Mouse (Mus musculus) liver, postnatal 0 days (tissue): ENCODE results near the gene Znrf4. TPM values are rescaled to one million over a fixed set of nuclear protein-coding genes. Genes with fewer than 3 reads are reported as not detected.

Experiments used
- ATAC-seq: fragments of 200-750 bp; cut with Nextera tagmentation; 2 replicates; pipeline ENCODE4 v1.8.0; 2017; ENCODE audit warnings: mild to moderate bottlenecking, moderate library complexity
- DNase-seq: peaks from one replicate; pipeline ENCODE4 v3.0.0-alpha.2; 2016
- H3K27ac ChIP-seq: fragments of 300-500 bp; sonication (generic); 2 replicates; pipeline ENCODE4 v1.5.1; 2014; ENCODE audit warnings: antibody characterized with exemption, moderate library complexity, mild to moderate bottlenecking, low read depth
- H3K27me3 ChIP-seq: fragments of 300-500 bp; sonication (generic); 2 replicates; pipeline ENCODE4 v1.6.1; 2014; ENCODE audit warnings: low read length, control low read depth, mixed read lengths; ENCODE audit not compliant: insufficient read depth
- H3K36me3 ChIP-seq: fragments of 300-500 bp; sonication (generic); replicated peaks from 2 replicates; pipeline ENCODE4 v1.6.1; 2014; ENCODE audit warnings: mild to moderate bottlenecking, control low read depth, low read length, moderate library complexity, mixed read lengths; ENCODE audit not compliant: insufficient read depth
- H3K4me1 ChIP-seq: fragments of 300-500 bp; sonication (generic); 2 replicates; pipeline ENCODE4 v1.6.1; 2014; ENCODE audit warnings: antibody characterized with exemption, mild to moderate bottlenecking, control low read depth; ENCODE audit not compliant: insufficient read depth
- H3K4me2 ChIP-seq: fragments of 300-500 bp; sonication (generic); 2 replicates; pipeline ENCODE4 v1.6.1; 2014; ENCODE audit warnings: low read depth, mild to moderate bottlenecking, low read length, moderate library complexity, mixed read lengths
- H3K4me3 ChIP-seq: fragments of 300-500 bp; sonication (generic); 2 replicates; pipeline ENCODE4 v1.5.1; 2014; ENCODE audit warnings: low read depth, low read length
- H3K9ac ChIP-seq: fragments of 300-500 bp; sonication (generic); replicated peaks from 2 replicates; pipeline ENCODE4 v1.6.1; 2014; ENCODE audit warnings: mild to moderate bottlenecking, moderate library complexity
- H3K9me3 ChIP-seq: fragments of 300-500 bp; sonication (generic); 2 replicates; pipeline ENCODE4 v1.6.1; 2016; ENCODE audit warnings: mild to moderate bottlenecking, control low read depth, low read length, mixed read lengths
- CTCF ChIP-seq: sonication (generic); IDR thresholded peaks from 2 replicates; pipeline ENCODE4 v1.5.1; 2016; ENCODE audit warnings: antibody characterized with exemption, low read depth
- EP300 ChIP-seq: IDR thresholded peaks from 2 replicates; pipeline ENCODE4 v1.6.1; 2016; ENCODE audit warnings: antibody characterized with exemption, low read depth, mild to moderate bottlenecking
- WGBS: fragments of 180-500 bp; shearing (Covaris S2); extraction: QIAGEN DNeasy Blood & Tissue Kit; methylation state at CpG from one replicate; pipeline ENCODE4 v1.1.7; 2014; ENCODE audit not compliant: insufficient replicate concordance; 5-methylcytosine and 5-hydroxymethylcytosine counted together
- polyA plus RNA-seq: library from polyadenylated mRNA; unstranded; fragments of >200 nt; fragmentation: Nextera tagmentation; extraction: Ambion mirVana; gene quantifications from 2 replicates; pipeline ENCODE4 v1.2.1, GENCODE M21; 2015

Znrf4 gene
- polyA plus RNA-seq, 1 experiment from 2014 or later: not detected

DNA sequence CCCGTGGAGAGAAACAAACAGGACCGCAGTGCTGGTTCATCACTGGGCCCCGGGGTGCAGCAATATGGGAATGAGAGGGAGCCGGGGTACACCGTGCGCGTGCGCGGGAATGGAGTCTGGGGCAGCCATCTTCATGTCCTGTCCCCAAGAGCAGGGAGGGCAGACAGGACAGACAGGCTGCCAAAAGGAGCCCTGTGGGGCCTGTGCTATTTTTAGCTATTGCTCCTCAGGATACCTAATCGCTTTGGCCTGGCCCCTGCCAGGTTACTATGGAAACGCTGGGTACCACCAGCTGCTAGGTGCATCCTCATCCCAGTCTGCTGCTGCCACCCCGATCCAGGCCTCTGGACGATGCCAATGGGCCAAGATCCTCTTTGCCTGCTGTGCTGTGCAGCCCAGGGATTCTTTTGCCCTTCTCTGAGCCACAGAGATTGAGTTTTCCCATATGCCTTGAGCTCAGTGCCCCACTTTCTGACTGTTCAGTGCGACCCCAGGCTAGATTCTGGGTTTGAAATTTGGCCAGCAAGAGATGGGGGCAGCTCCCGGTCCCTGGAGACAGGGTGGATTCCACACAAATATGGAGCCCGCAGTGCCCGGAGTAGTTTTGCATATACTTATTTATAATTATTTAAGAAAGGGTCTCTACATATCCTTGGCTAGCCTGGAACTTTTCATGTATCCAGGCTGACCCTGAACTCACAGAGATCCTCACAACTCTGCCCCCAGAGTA, 35.0 kb upstream of the Znrf4 start:
- TF ChIP-seq CTCF (no peak), EP300 (no peak)
- peak; percentile 11 for DNase-seq
- Histone ChIP-seq H3K4me2 (no peak overlapping the region), H3K36me3 (no peaks in the 10 kb centered on the region), H3K4me1 (no peaks in the 10 kb centered on the region), H3K27ac (no peak overlapping the region), H3K9me3 (no peaks in the 10 kb centered on the region), H3K27me3 (no peaks in the 10 kb centered on the region), H3K4me3 (no peak overlapping the region), H3K9ac (no peak overlapping the region)
- ATAC-seq: no peak
- WGBS: 68% methylated on average over 17 of the region's 17 CpGs

DNA sequence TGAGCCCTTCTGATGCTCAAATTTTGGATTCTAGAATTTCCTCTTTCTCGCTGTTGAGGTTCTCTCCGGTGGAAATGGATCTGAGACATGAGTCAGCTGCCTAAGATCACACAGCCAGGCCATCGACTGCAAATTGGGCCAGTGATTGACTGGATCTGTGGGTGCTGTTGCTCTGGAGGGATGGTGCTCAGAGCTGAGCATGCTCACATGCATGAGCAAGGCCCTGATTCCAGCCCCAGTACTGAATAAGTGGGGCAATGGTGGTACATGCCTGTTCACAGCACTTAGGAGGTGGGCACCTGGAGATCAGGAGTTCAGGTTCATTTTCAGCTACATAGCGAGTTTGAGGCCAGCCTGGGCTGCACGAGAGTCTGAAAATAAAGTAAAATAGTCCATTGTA, 34.3 kb upstream of the Znrf4 start:
- Histone ChIP-seq H3K4me2 (no peak overlapping the region), H3K27me3 (no peaks in the 10 kb centered on the region), H3K27ac (no peak overlapping the region), H3K4me3 (no peak overlapping the region), H3K36me3 (no peaks in the 10 kb centered on the region), H3K9ac (no peak overlapping the region), H3K4me1 (no peaks in the 10 kb centered on the region), H3K9me3 (no peaks in the 10 kb centered on the region)
- TF ChIP-seq CTCF (no peak), EP300 (no peak)
- 72% methylated on average over 5 of the region's 5 CpGs for WGBS
- DNase-seq: peak; percentile 6
- ATAC-seq: no peak

DNA sequence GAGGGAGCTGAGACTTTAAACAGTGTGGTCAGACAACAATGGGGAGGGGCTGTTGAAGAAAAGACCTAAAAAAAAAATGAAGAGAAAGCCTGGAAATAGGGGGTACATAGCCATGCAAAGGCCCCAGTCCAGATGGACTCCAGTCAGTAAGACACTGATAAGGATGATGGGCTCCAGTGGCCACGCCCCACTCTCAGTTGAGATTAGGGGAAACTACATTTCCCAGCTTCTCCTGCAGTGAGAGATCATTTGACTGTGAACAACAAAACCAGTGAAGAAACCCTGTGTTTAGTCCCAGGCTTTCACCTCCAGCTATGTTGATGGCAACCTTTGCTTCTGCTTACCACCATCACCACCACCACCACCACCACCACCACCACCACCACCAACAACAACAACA, 33.7 kb upstream of the Znrf4 start:
- WGBS: 55% methylated on average over 1 of the region's 1 CpGs
- Histone ChIP-seq H3K4me3 (no peak overlapping the region), H3K4me2 (no peak overlapping the region), H3K4me1 (no peaks in the 10 kb centered on the region), H3K9me3 (no peaks in the 10 kb centered on the region), H3K27me3 (no peaks in the 10 kb centered on the region), H3K9ac (no peak overlapping the region), H3K36me3 (no peaks in the 10 kb centered on the region), H3K27ac (no peak overlapping the region)
- TF ChIP-seq CTCF: no peak
- no peak for TF ChIP-seq EP300
- ATAC-seq (no peak), DNase-seq (peak; percentile 14)

DNA sequence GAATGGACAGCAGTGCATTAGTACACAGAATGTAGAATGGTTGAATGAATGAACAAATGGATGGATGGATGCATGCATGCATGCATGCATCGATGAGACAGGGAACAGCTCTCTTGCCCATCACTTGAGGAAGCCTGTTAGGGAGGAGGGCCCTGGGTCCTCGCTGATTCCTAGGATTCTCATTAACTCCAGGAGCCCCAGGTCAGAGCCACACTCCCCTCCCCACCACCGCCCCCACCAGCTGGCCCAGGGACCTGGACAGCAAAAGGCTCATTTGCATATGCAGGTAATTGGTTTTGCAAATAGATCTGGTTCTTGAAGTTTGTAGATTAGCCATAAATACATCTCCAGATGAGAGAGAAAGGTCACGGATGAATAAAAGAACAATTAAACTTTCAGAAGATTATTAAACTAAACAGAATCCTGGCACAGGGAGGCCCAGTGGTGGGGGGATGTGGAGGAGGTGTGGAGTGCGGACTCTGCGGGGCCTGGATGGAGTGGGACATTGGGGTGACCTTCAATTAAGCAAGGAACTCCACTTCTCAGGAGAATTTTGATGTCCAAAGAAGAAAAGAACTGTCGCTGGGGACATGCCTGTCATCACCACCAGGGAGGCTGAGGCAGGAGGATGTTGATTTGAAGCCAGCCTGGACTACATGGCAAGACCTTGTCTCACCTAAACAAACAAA, 32.6 kb upstream of the Znrf4 start:
- no peaks in the 10 kb centered on the region for H3K4me1 ChIP-seq
- WGBS: 74% methylated on average over 7 of the region's 7 CpGs
- H3K4me3 ChIP-seq: no peak overlapping the region
- peak; percentile 9 for DNase-seq
- ATAC-seq: no peak
- H3K27ac ChIP-seq: no peak overlapping the region
- no peaks in the 10 kb centered on the region for H3K27me3 ChIP-seq
- H3K9me3 ChIP-seq: no peaks in the 10 kb centered on the region
- TF ChIP-seq CTCF (no peak), EP300 (no peak)
- no peak overlapping the region for H3K9ac ChIP-seq
- no peak overlapping the region for H3K4me2 ChIP-seq
- H3K36me3 ChIP-seq: no peaks in the 10 kb centered on the region

DNA sequence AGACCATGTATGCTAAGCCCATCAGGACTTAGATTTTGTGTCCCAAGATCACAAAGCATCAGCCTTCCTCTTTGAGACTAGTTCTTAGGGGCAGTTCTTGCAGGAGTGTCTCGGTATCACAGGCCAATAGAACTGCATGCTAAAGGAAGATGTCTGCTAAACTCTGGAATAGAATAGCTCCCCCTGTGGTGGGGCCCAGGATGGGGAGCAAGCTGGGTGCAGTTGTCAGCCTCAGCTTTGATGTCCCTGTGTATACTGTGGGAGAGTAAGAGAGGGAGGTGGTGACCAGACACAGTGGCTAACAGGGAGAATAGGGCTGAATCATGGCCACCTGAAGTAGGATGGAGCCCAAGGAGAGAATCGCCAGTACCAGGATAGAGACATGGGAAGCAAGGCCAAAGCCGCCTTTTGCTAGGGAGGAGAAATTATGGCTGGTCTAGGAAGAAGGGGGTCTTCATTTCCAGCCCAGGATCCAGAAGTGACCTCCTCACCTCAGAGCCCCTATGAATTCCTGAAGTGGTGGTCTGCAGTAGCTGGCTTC, 31.5 kb upstream of the Znrf4 start:
- H3K4me2 ChIP-seq: no peak overlapping the region
- no peak overlapping the region for H3K4me3 ChIP-seq
- WGBS: 77% methylated on average over 3 of the region's 3 CpGs
- no peaks in the 10 kb centered on the region for H3K27me3 ChIP-seq
- H3K9me3 ChIP-seq: no peaks in the 10 kb centered on the region
- no peak overlapping the region for H3K9ac ChIP-seq
- H3K36me3 ChIP-seq: no peaks in the 10 kb centered on the region
- H3K4me1 ChIP-seq: no peaks in the 10 kb centered on the region
- no peak overlapping the region for H3K27ac ChIP-seq
- ATAC-seq (no peak), DNase-seq (peak; percentile 13)
- TF ChIP-seq CTCF: peak; percentile 31
- no peak for TF ChIP-seq EP300

DNA sequence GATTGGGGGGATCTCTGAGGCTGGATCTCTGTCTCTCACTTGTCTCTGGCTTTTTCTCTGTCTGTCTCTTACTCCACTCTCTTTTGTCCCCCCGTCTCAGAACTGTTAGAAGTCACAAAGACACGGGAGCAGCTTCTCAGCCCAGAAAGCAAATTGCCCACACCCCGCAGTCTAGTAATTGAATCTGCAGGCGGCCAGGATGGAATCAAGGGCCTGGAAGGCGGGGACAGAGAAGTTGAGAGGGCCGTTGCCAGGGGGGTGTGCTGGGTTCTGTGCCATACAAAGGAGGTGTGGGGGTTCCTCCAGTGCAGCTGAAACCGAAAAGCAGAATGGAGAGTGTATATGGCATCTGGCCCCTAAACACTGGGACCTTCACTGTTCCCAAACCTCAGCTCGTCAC, 30.5 kb upstream of the Znrf4 start:
- Histone ChIP-seq H3K9ac (no peak overlapping the region), H3K27ac (no peak overlapping the region), H3K27me3 (no peaks in the 10 kb centered on the region), H3K36me3 (no peaks in the 10 kb centered on the region), H3K9me3 (no peaks in the 10 kb centered on the region), H3K4me3 (no peak overlapping the region), H3K4me2 (no peak overlapping the region), H3K4me1 (no peaks in the 10 kb centered on the region)
- no peak for TF ChIP-seq CTCF
- ATAC-seq (no peak), DNase-seq (peak; percentile 5)
- WGBS: 67% methylated on average over 8 of the region's 8 CpGs
